Mouse (Mus musculus): ENCODE data around the gene Kif2a.
A peak's percentile ranks its signal among the peaks of the same experiment; 100 is the strongest.

- TF ChIP-seq CHD2 (IDR thresholded peaks at IDR 0.05; ENCODE audit: low read depth, low read length) (peak; percentile 27; the same call in 1 of the 2 replicates), MAFK (IDR thresholded peaks at IDR 0.05; ENCODE audit: insufficient read depth, low read depth, low read length) (no peak), HCFC1 (IDR thresholded peaks at IDR 0.05; ENCODE audit: borderline replicate concordance, insufficient read depth, low read length) (peak; percentile 92), ZC3H11A (IDR thresholded peaks at IDR 0.05; ENCODE audit: borderline replicate concordance, low read depth, low read length) (no peak), ZNF384 (IDR thresholded peaks at IDR 0.05; ENCODE audit: low read depth, low read length) (peak; percentile 6; the same call in 1 of the 2 replicates)
Measured at GRCm38 (mm10) chr13:106946594-106947540, 75.1 kb downstream of the Kif2a start, which contains the start of gene Dimt1.
